11 mouse cellular contexts compared by ENCODE assay signal in the genomic region with DNA sequence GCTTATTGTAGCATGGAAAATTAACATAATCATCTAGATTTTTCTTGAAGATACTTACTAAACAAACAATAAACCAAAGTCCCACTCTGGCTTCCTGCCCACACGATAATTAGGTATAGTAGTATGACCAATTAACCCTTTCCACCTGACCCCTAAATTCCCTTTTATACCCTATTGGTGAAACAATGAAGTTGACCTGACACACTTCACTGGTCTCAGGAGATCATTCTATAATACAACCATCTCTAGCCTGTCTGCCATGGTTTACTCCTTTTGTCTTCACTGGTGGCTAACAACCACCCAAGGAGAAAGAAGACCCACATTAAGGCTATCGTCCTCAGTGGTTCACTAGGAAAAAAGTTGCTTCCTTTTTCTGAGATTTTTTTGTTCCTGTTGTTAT. TPM values are rescaled to one million over a fixed set of nuclear protein-coding genes. Genes with fewer than 3 reads are reported as not detected.
A peak's percentile ranks its signal among the peaks of the same experiment; 100 is the strongest.
DNase-seq lines count a peak whose midpoint lies in the region; ATAC-seq and TF ChIP-seq lines count a peak whose summit lies in the region.
"Had no signal": no experiment of that assay in that cellular context is flagged by ENCODE, and none has a peak within 500 bp of the region (broad histone marks: within the 10 kb centered on the region; RNA-seq: fewer than 3 reads in every experiment).

No protein-coding gene starts in this region.

- DNase-seq in cerebellum, postnatal 10 days, result peak; percentile 17 to 26
- DNase-seq in cerebellum, postnatal 4 days (ENCODE audit: low spot score in 2 of 2), result no peak
- no peak for DNase-seq in left cerebral cortex, adult 2 months (ENCODE audit: extremely low spot score in 1 of 2, low spot score in 2 of 2)
- no peak for DNase-seq in left cerebral cortex, postnatal 10 days (ENCODE audit: extremely low spot score in 1 of 2, low spot score in 2 of 2)
- DNase-seq in adrenal gland, adult 8-10 months, result no peak
- DNase-seq in right cerebral cortex, postnatal 14 days, result no peak

- TF ChIP-seq CTCF in left cerebral cortex, adult 2 months (IDR thresholded peaks at IDR 0.05), result no peak

- peaks cover 5% of the 10 kb centered on the region; the same call in 1 of the 2 replicates for H3K4me1 ChIP-seq in hindbrain, embryonic 16.5 days (ENCODE audit: control insufficient read depth, insufficient read depth, low read depth, low read length)
- H3K4me1 ChIP-seq in neural tube, embryonic 14.5 days (ENCODE audit: control insufficient read depth, insufficient read depth, low read length), result no peaks in the 10 kb centered on the region; the same call in 1 of the 2 replicates

- peak; percentile 18; the same call in 1 of the 2 replicates for ATAC-seq in hindbrain, embryonic 16.5 days
- 0 out of 2 replicates have a peak, but pooled peaks have one; percentile 45 for ATAC-seq in neural tube, embryonic 14.5 days (ENCODE audit: low read depth)

- peak overlapping the region; percentile 90; the same call in 1 of the 2 replicates for H3K4me3 ChIP-seq in left cerebral cortex, adult 2 months
- H3K4me3 ChIP-seq in hindbrain, embryonic 16.5 days (ENCODE audit: low read length), result no peak overlapping the region
- H3K4me3 ChIP-seq in neural tube, embryonic 14.5 days (ENCODE audit: low read depth, low read length), result no peak overlapping the region

- no peak overlapping the region for H3K27ac ChIP-seq in left cerebral cortex, adult 2 months
- no peak overlapping the region for H3K27ac ChIP-seq in hindbrain, embryonic 16.5 days (ENCODE audit: low read depth, low read length)
- no peak overlapping the region for H3K27ac ChIP-seq in neural tube, embryonic 14.5 days (ENCODE audit: low read depth, low read length)

- H3K9ac ChIP-seq in hindbrain, embryonic 16.5 days (ENCODE audit: low read depth, low read length), result no peak overlapping the region
- H3K9ac ChIP-seq in neural tube, embryonic 14.5 days (replicated peaks; ENCODE audit: low read depth, low read length), result no peak overlapping the region

- no peak overlapping the region for H3K4me2 ChIP-seq in hindbrain, embryonic 16.5 days (ENCODE audit: low read length)
- no peak overlapping the region for H3K4me2 ChIP-seq in neural tube, embryonic 14.5 days (ENCODE audit: low read depth, low read length)

- H3K36me3 ChIP-seq in hindbrain, embryonic 16.5 days (ENCODE audit: control insufficient read depth, insufficient read depth, low read length), result no peaks in the 10 kb centered on the region
- no peaks in the 10 kb centered on the region for H3K36me3 ChIP-seq in neural tube, embryonic 14.5 days (ENCODE audit: control insufficient read depth, insufficient read depth, low read length)
- H3K36me3 ChIP-seq: heart, embryonic 12.5 days had no signal

- H3K9me3 ChIP-seq in hindbrain, embryonic 16.5 days (ENCODE audit: control insufficient read depth, low read length), result no peaks in the 10 kb centered on the region
- no peaks in the 10 kb centered on the region for H3K9me3 ChIP-seq in neural tube, embryonic 14.5 days (ENCODE audit: control insufficient read depth, low read length)
- H3K9me3 ChIP-seq: heart, embryonic 12.5 days had no signal

- H3K27me3 ChIP-seq in hindbrain, embryonic 16.5 days (replicated peaks; ENCODE audit: control insufficient read depth, insufficient read depth, low read length), result no peaks in the 10 kb centered on the region
- H3K27me3 ChIP-seq in neural tube, embryonic 14.5 days (ENCODE audit: control insufficient read depth, insufficient read depth, low read length), result no peaks in the 10 kb centered on the region

- intact Hi-C loops in left cerebral cortex, adult 2 months (cut with DNase I), result loop anchor here (2.0 kb wide), 1 partner anchor 72 kb away; no protein-coding TSS in a partner anchor
- intact Hi-C loops in left cerebral cortex, postnatal 10 days (cut with DNase I), result no loop called here

- WGBS in hindbrain, embryonic 16.5 days, result 79% methylated on average over 2 of the region's 2 CpGs
- WGBS in neural tube, embryonic 14.5 days, result 85% methylated on average over 2 of the region's 2 CpGs

RNA-seq across cellular contexts. Expression of a gene that starts 0.5 kb away (rescaled TPM):
- 1 to 10 TPM; 4.6 to 5.2 TPM for total RNA-seq in left cerebral cortex, adult 2 months (2021)
- 1 to 10 TPM; 4.4 to 5.9 TPM for total RNA-seq in left cerebral cortex, postnatal 10 days (2021)
- polyA plus RNA-seq in hindbrain, embryonic 16.5 days (2015; fragmentation: Nextera tagmentation; extraction: Ambion mirVana), result 8.5 and 9.0 TPM in 2 replicates
- polyA plus RNA-seq in neural tube, embryonic 14.5 days (2014; fragmentation: Nextera tagmentation; extraction: Ambion mirVana), result 7.0 and 9.4 TPM in 2 replicates
- total RNA-seq in adrenal gland, adult 8-10 months (2022), result 1 to 10 TPM; 3.7 to 5.4 (median 4.7) TPM

RNA-seq across cellular contexts. Expression of a gene that starts 8.3 kb away (rescaled TPM):
- 100 to 1,000 TPM; 143 to 162 TPM for total RNA-seq in left cerebral cortex, adult 2 months (2021)
- total RNA-seq in left cerebral cortex, postnatal 10 days (2021), result 100 to 1,000 TPM; 405 to 447 TPM
- 71.5 and 222 TPM in 2 replicates for polyA plus RNA-seq in hindbrain, embryonic 16.5 days (2015; fragmentation: Nextera tagmentation; extraction: Ambion mirVana)
- polyA plus RNA-seq in neural tube, embryonic 14.5 days (2014; fragmentation: Nextera tagmentation; extraction: Ambion mirVana), result 72.0 and 81.0 TPM in 2 replicates
- 1,000 to 10,000 TPM; 1,128 to 1,257 (median 1,206) TPM for total RNA-seq in adrenal gland, adult 8-10 months (2022)

RNA-seq across cellular contexts. Expression of a gene that starts 27.4 kb away (rescaled TPM):
- under 1 TPM in 1 of 2 experiments, not detected in 1; 0.12 TPM for total RNA-seq in left cerebral cortex, adult 2 months (2021)
- total RNA-seq in left cerebral cortex, postnatal 10 days (2021), result not detected
- polyA plus RNA-seq in hindbrain, embryonic 16.5 days (2015; fragmentation: Nextera tagmentation; extraction: Ambion mirVana), result not detected in 2 replicates
- not detected in 2 replicates for polyA plus RNA-seq in neural tube, embryonic 14.5 days (2014; fragmentation: Nextera tagmentation; extraction: Ambion mirVana)
- total RNA-seq in adrenal gland, adult 8-10 months (2022), result 1 to 10 TPM in 2 of 4 experiments, under 1 TPM in 2; 0.66 to 1.2 (median 1.1) TPM
- polyA plus RNA-seq: intestine, embryonic 14.5 days; stomach, embryonic 14.5 days had no signal

RNA-seq across cellular contexts. Expression of a gene that starts 41.0 kb away (rescaled TPM):
- total RNA-seq in left cerebral cortex, adult 2 months (2021), result 10 to 100 TPM; 86.4 to 92.3 TPM
- total RNA-seq in left cerebral cortex, postnatal 10 days (2021), result 10 to 100 TPM; 59.8 to 60.5 TPM
- 44.3 and 45.7 TPM in 2 replicates for polyA plus RNA-seq in hindbrain, embryonic 16.5 days (2015; fragmentation: Nextera tagmentation; extraction: Ambion mirVana)
- polyA plus RNA-seq in neural tube, embryonic 14.5 days (2014; fragmentation: Nextera tagmentation; extraction: Ambion mirVana), result 47.4 and 52.5 TPM in 2 replicates
- 10 to 100 TPM; 52.9 to 66.9 (median 58.7) TPM for total RNA-seq in adrenal gland, adult 8-10 months (2022)

RNA-seq across cellular contexts. Expression of a gene that starts 41.1 kb away (rescaled TPM):
- total RNA-seq in left cerebral cortex, adult 2 months (2021), result 100 to 1,000 TPM; 334 to 341 TPM
- 100 to 1,000 TPM; 225 to 226 TPM for total RNA-seq in left cerebral cortex, postnatal 10 days (2021)
- 262 and 265 TPM in 2 replicates for polyA plus RNA-seq in hindbrain, embryonic 16.5 days (2015; fragmentation: Nextera tagmentation; extraction: Ambion mirVana)
- polyA plus RNA-seq in neural tube, embryonic 14.5 days (2014; fragmentation: Nextera tagmentation; extraction: Ambion mirVana), result 199 and 210 TPM in 2 replicates
- total RNA-seq in adrenal gland, adult 8-10 months (2022), result 100 to 1,000 TPM; 447 to 687 (median 569) TPM

Comparison
In these comparisons a context has a peak if more than half of its experiments do, and no peak if none do; other contexts are left out.
1. DNase-seq: peak in cerebellum, postnatal 10 days (2 of 2); none in cerebellum, postnatal 4 days (0 of 2), left cerebral cortex, adult 2 months (0 of 2), left cerebral cortex, postnatal 10 days (0 of 2), adrenal gland, adult 8-10 months (single experiment) and right cerebral cortex, postnatal 14 days (single experiment).